Mouse (Mus musculus) heart, postnatal 0 days (tissue): ENCODE measurements around the gene Six3. TPM values are rescaled to one million over a fixed set of nuclear protein-coding genes. Genes with fewer than 3 reads are reported as not detected.

ENCODE experiments used
- ATAC-seq: fragments of 200-750 bp; cut with Nextera tagmentation; 2 replicates; pipeline ENCODE4 v1.8.0; 2017; ENCODE audit warnings: low read depth, moderate number of reproducible peaks, moderate library complexity; ENCODE audit not compliant: insufficient read depth
- DNase-seq: peaks from one replicate; pipeline ENCODE4 v3.0.0-alpha.2; 2016; ENCODE audit warnings: low spot score
- H3K27ac ChIP-seq: fragments of 300-500 bp; sonication (generic); 2 replicates; pipeline ENCODE4 v1.5.1; 2014; ENCODE audit warnings: low read depth, mild to moderate bottlenecking
- H3K27me3 ChIP-seq: fragments of 300-500 bp; sonication (generic); 2 replicates; pipeline ENCODE4 v1.6.1; 2014; ENCODE audit warnings: low read length, mixed read lengths; ENCODE audit not compliant: control insufficient read depth, insufficient read depth
- H3K36me3 ChIP-seq: fragments of 300-500 bp; sonication (generic); replicated peaks from 2 replicates; pipeline ENCODE4 v1.6.1; 2014; ENCODE audit warnings: low read length, mixed read lengths; ENCODE audit not compliant: control insufficient read depth, insufficient read depth
- H3K4me1 ChIP-seq: fragments of 300-500 bp; sonication (generic); 2 replicates; pipeline ENCODE4 v1.6.1; 2014; ENCODE audit warnings: antibody characterized with exemption; ENCODE audit not compliant: control insufficient read depth, insufficient read depth
- H3K4me2 ChIP-seq: fragments of 300-500 bp; sonication (generic); 2 replicates; pipeline ENCODE4 v1.6.1; 2014; ENCODE audit warnings: low read depth, mild to moderate bottlenecking, low read length, moderate library complexity
- H3K4me3 ChIP-seq: fragments of 300-500 bp; sonication (generic); 2 replicates; pipeline ENCODE4 v1.5.1; 2014; ENCODE audit warnings: low read depth, low read length
- H3K9ac ChIP-seq: fragments of 300-500 bp; sonication (generic); replicated peaks from 2 replicates; pipeline ENCODE4 v1.6.1; 2014; ENCODE audit warnings: low read depth, low read length, mixed read lengths
- H3K9me3 ChIP-seq: fragments of 300-500 bp; sonication (generic); replicated peaks from 2 replicates; pipeline ENCODE4 v1.6.1; 2016; ENCODE audit warnings: low read length; ENCODE audit not compliant: control insufficient read depth
- CTCF ChIP-seq: IDR thresholded peaks from 2 replicates; pipeline ENCODE4 v1.5.1; 2016; ENCODE audit warnings: antibody characterized with exemption, control low read depth, low read depth
- EP300 ChIP-seq: IDR thresholded peaks from 2 replicates; pipeline ENCODE4 v1.6.1; 2016; ENCODE audit warnings: antibody characterized with exemption, low read depth
- WGBS: fragments of 180-500 bp; shearing (Covaris S2); extraction: QIAGEN DNeasy Blood & Tissue Kit; methylation state at CpG from one replicate; pipeline ENCODE4 v1.1.7; 2014; 5-methylcytosine and 5-hydroxymethylcytosine counted together
- polyA plus RNA-seq: library from polyadenylated mRNA; unstranded; fragments of >200 nt; fragmentation: Nextera tagmentation; extraction: Ambion mirVana; gene quantifications from 2 replicates; pipeline ENCODE4 v1.2.1, GENCODE M21; 2015
- total RNA-seq: library from RNA; depleted of rRNA; stranded (reverse); fragments of >200 nt; gene quantifications from 2 replicates; pipeline ENCODE4 v1.2.3, GENCODE M21; 2014; ENCODE audit warnings: low replicate concordance

Gene Six3
- total and polyA plus RNA-seq, 2 experiments from 2014 or later, result not detected

GRCm38 (mm10) chr17:85630296-85631050 lies 17.1 kb downstream of the Six3 start:
- Histone ChIP-seq H3K27ac (no peak overlapping the region), H3K36me3 (no peaks in the 10 kb centered on the region), H3K4me2 (no peak overlapping the region), H3K4me1 (no peaks in the 10 kb centered on the region), H3K9ac (no peak overlapping the region), H3K27me3 (peaks cover 87% of the 10 kb centered on the region), H3K9me3 (no peaks in the 10 kb centered on the region), H3K4me3 (no peak overlapping the region)
- DNase-seq, result no peak
- no peak for TF ChIP-seq CTCF
- ATAC-seq, result no peak
- 40% methylated on average over 22 of the region's 22 CpGs for WGBS

GRCm38 (mm10) chr17:85631106-85631505 lies 17.7 kb downstream of the Six3 start:
- no peak for TF ChIP-seq CTCF
- TF ChIP-seq EP300, result no peak
- Histone ChIP-seq H3K4me3 (no peak overlapping the region), H3K4me1 (no peaks in the 10 kb centered on the region), H3K27ac (no peak overlapping the region), H3K36me3 (no peaks in the 10 kb centered on the region), H3K27me3 (peaks cover 80% of the 10 kb centered on the region), H3K4me2 (no peak overlapping the region), H3K9me3 (no peaks in the 10 kb centered on the region), H3K9ac (no peak overlapping the region)
- WGBS, result 54% methylated on average over 5 of the region's 5 CpGs
- DNase-seq (no peak), ATAC-seq (no peak)

GRCm38 (mm10) chr17:85633619-85634018 lies 20.2 kb downstream of the Six3 start:
- 2% methylated on average over 13 of the region's 13 CpGs for WGBS
- no peak for ATAC-seq
- H3K27me3 ChIP-seq, result peaks cover 65% of the 10 kb centered on the region
- no peak overlapping the region for H3K4me2 ChIP-seq
- no peaks in the 10 kb centered on the region for H3K36me3 ChIP-seq
- no peaks in the 10 kb centered on the region for H3K4me1 ChIP-seq
- H3K9ac ChIP-seq, result no peak overlapping the region
- H3K9me3 ChIP-seq, result no peaks in the 10 kb centered on the region
- DNase-seq, result peak; percentile 74
- TF ChIP-seq CTCF, result peak; percentile 71
- TF ChIP-seq EP300, result no peak
- no peak overlapping the region for H3K27ac ChIP-seq
- H3K4me3 ChIP-seq, result no peak overlapping the region

- Histone ChIP-seq H3K9ac (no peak overlapping the region), H3K4me2 (no peak overlapping the region), H3K4me3 (no peak overlapping the region), H3K27ac (no peak overlapping the region), H3K36me3 (no peaks in the 10 kb centered on the region), H3K9me3 (no peaks in the 10 kb centered on the region), H3K4me1 (no peaks in the 10 kb centered on the region), H3K27me3 (peaks cover 52% of the 10 kb centered on the region)
- TF ChIP-seq EP300 (no peak), CTCF (no peak)
- WGBS, result 44% methylated on average over 6 of the region's 6 CpGs
- DNase-seq (no peak), ATAC-seq (no peak)
These were observed 24.5 kb downstream of the Six3 start for GRCm38 (mm10) chr17:85637876-85638275.

- Histone ChIP-seq H3K27ac (no peak overlapping the region), H3K27me3 (peaks cover 62% of the 10 kb centered on the region), H3K4me1 (no peaks in the 10 kb centered on the region; the same call in 1 of the 2 replicates), H3K9me3 (no peaks in the 10 kb centered on the region), H3K4me2 (peak overlapping the region; percentile 54), H3K9ac (no peak overlapping the region), H3K36me3 (no peaks in the 10 kb centered on the region), H3K4me3 (peak overlapping the region; percentile 30)
- 13% methylated on average over 10 of the region's 12 CpGs for WGBS
- TF ChIP-seq EP300 (no peak), CTCF (no peak)
- DNase-seq, result no peak
- no peak for ATAC-seq
These were observed 31.9 kb downstream of the Six3 start for GRCm38 (mm10) chr17:85645312-85645711.
